Mouse (Mus musculus) heart, embryonic 14.5 days (tissue): ENCODE measurements around the gene Spata31d1b. TPM values are rescaled to one million over a fixed set of nuclear protein-coding genes. Genes with fewer than 3 reads are reported as not detected.
A peak's percentile ranks its signal among the peaks of the same experiment; 100 is the strongest.

ENCODE experiments used
- ATAC-seq: fragments of 200-750 bp; cut with Nextera tagmentation; 2 replicates; pipeline ENCODE4 v1.8.0; 2017; ENCODE audit warnings: low read depth, moderate TSS enrichment; ENCODE audit not compliant: insufficient number of reproducible peaks, insufficient read depth, low FRiP score
- H3K27ac ChIP-seq, 2 experiments: fragments of 200-500 bp in 1 of 2; fragments of 300-500 bp in 1 of 2; sonication (generic) in 1 of 2; replicated peaks in 1 of 2; 2 replicates each; pipeline ENCODE4 v1.5.1; 2012 to 2014; ENCODE audit warnings: low read depth in 2 of 2, low read length in 2 of 2, control low read depth in 1 of 2, mild to moderate bottlenecking in 1 of 2, mixed read lengths in 1 of 2; ENCODE audit not compliant: control insufficient read depth in 1 of 2, insufficient read depth in 1 of 2
- H3K27me3 ChIP-seq: fragments of 300-500 bp; sonication (generic); 2 replicates; pipeline ENCODE4 v1.6.1; 2014; ENCODE audit warnings: mild to moderate bottlenecking, low read length, control low read depth; ENCODE audit not compliant: control insufficient read depth, insufficient read depth
- H3K36me3 ChIP-seq: fragments of 300-500 bp; sonication (generic); 2 replicates; pipeline ENCODE4 v1.6.1; 2014; ENCODE audit warnings: mild to moderate bottlenecking, control low read depth, low read length, mixed read lengths; ENCODE audit not compliant: control insufficient read depth, insufficient read depth
- H3K4me1 ChIP-seq, 2 experiments: fragments of 200-500 bp in 1 of 2; fragments of 300-500 bp in 1 of 2; sonication (generic) in 1 of 2; 2 replicates each; pipeline ENCODE4 v1.6.1; 2012 to 2014; ENCODE audit warnings: low read length in 2 of 2, control low read depth in 1 of 2, mixed read lengths in 1 of 2; ENCODE audit not compliant: control insufficient read depth in 2 of 2, insufficient read depth in 2 of 2
- H3K4me2 ChIP-seq: fragments of 300-500 bp; sonication (generic); 2 replicates; pipeline ENCODE4 v1.6.1; 2014; ENCODE audit warnings: mild to moderate bottlenecking, low read length
- H3K4me3 ChIP-seq, 2 experiments: fragments of 200-500 bp in 1 of 2; fragments of 300-500 bp in 1 of 2; sonication (generic) in 1 of 2; 2 replicates each; pipeline ENCODE4 v1.5.1; 2012 to 2014; ENCODE audit warnings: low read length in 2 of 2, mild to moderate bottlenecking in 2 of 2, control low read depth in 1 of 2, low read depth in 1 of 2, moderate library complexity in 1 of 2; ENCODE audit not compliant: control insufficient read depth in 1 of 2, insufficient read depth in 1 of 2
- H3K9ac ChIP-seq: fragments of 300-500 bp; sonication (generic); 2 replicates; pipeline ENCODE4 v1.6.1; 2014; ENCODE audit warnings: mild to moderate bottlenecking, low read length
- H3K9me3 ChIP-seq: fragments of 300-500 bp; sonication (generic); 2 replicates; pipeline ENCODE4 v1.6.1; 2016; ENCODE audit warnings: low read length, control low read depth; ENCODE audit not compliant: control insufficient read depth
- WGBS: fragments of 180-500 bp; shearing (Covaris S2); extraction: QIAGEN DNeasy Blood & Tissue Kit; methylation state at CpG from one replicate; pipeline ENCODE4 v1.1.7; 2014; 5-methylcytosine and 5-hydroxymethylcytosine counted together
- polyA plus RNA-seq: library from polyadenylated mRNA; unstranded; fragments of >200 nt; fragmentation: Nextera tagmentation; extraction: Ambion mirVana; gene quantifications from 2 replicates; pipeline ENCODE4 v1.2.1, GENCODE M21; 2014

Gene Spata31d1b
- polyA plus RNA-seq, 1 experiment from 2014 or later = not detected

DNA sequence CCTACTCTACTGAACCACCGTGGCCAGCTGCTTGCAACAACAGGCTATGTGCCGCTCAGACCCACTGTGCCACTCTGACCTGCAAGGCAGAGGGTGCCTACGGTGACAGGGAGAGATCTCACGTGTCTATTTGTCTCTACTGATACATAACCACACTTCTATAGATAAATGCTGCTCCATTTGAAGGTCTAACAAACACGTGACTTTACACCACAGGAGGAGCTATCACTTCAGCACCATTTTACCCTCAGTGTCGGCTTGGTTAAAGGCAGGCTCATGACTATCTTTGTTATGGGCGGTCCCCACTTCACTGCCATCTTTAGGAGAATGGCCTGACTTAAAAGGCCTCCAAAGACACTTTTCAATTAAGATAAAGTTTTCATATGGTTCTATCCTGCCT is 29.5 kb upstream of the Spata31d1b start:
- Histone ChIP-seq H3K9me3 (no peaks in the 10 kb centered on the region), H3K27ac (no peak overlapping the region), H3K27me3 (no peaks in the 10 kb centered on the region), H3K4me1 (peaks cover 4% of the 10 kb centered on the region in 2 experiments; a peak in 1 of 4 replicates), H3K36me3 (no peaks in the 10 kb centered on the region), H3K9ac (no peak overlapping the region), H3K4me3 (no peak overlapping the region), H3K4me2 (no peak overlapping the region)
- no peak for ATAC-seq
- 13% methylated on average over 7 of the region's 7 CpGs for WGBS

GRCm38 (mm10) chr13:59685236-59685635 is 26.8 kb upstream of the Spata31d1b start:
- no peak overlapping the region for H3K9ac ChIP-seq
- no peaks in the 10 kb centered on the region for H3K36me3 ChIP-seq
- H3K4me2 ChIP-seq = no peak overlapping the region
- peaks cover 6 to 19% of the 10 kb centered on the region in 2 experiments; a peak in 3 of 4 replicates for H3K4me1 ChIP-seq
- WGBS = 82% methylated on average over 3 of the region's 3 CpGs
- no peaks in the 10 kb centered on the region for H3K9me3 ChIP-seq
- no peaks in the 10 kb centered on the region for H3K27me3 ChIP-seq
- no peak for ATAC-seq
- H3K27ac ChIP-seq = no peak overlapping the region
- no peak overlapping the region for H3K4me3 ChIP-seq

- 13% methylated on average over 13 of the region's 13 CpGs for WGBS
- peak overlapping the region; percentile 14 to 24 for H3K4me3 ChIP-seq
- H3K27me3 ChIP-seq = no peaks in the 10 kb centered on the region
- peak overlapping the region; percentile 52 to 72 for H3K27ac ChIP-seq
- H3K4me1 ChIP-seq = peaks cover 2 to 15% of the 10 kb centered on the region in 2 experiments; a peak in 3 of 4 replicates
- H3K4me2 ChIP-seq = peak overlapping the region; percentile 51
- H3K9ac ChIP-seq = peak overlapping the region; percentile 4; the same call in 1 of the 2 replicates
- H3K9me3 ChIP-seq = no peaks in the 10 kb centered on the region
- no peaks in the 10 kb centered on the region for H3K36me3 ChIP-seq
- ATAC-seq = no peak
These were observed 23.7 kb upstream of the Spata31d1b start for GRCm38 (mm10) chr13:59688338-59688770.

DNA sequence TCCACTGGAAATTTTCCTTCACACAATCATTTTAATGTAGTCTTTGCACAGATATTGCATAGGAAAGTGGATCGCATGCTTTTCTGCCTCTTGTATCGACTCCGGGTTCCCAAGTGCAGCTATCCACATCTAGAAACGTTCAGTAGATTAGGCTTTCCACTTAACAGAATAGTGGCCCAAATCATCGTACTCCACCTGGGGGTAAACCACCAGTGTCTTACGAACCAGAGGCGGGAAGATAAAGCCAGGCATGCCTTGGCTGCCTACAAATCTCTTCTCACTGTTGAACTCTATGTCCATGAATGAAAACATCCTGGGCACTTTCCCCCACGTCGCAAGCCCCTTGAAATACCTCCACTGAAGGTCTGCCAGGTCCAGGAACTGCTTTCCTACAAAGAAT is 22.8 kb upstream of the Spata31d1b start:
- H3K36me3 ChIP-seq = no peaks in the 10 kb centered on the region
- H3K4me3 ChIP-seq = no peak overlapping the region
- H3K4me2 ChIP-seq = no peak overlapping the region
- no peaks in the 10 kb centered on the region for H3K27me3 ChIP-seq
- no peak for ATAC-seq
- no peak overlapping the region for H3K27ac ChIP-seq
- no peak overlapping the region for H3K9ac ChIP-seq
- H3K4me1 ChIP-seq = peaks cover 2 to 15% of the 10 kb centered on the region in 2 experiments; a peak in 3 of 4 replicates
- no peaks in the 10 kb centered on the region for H3K9me3 ChIP-seq
- WGBS = 60% methylated on average over 9 of the region's 9 CpGs

DNA sequence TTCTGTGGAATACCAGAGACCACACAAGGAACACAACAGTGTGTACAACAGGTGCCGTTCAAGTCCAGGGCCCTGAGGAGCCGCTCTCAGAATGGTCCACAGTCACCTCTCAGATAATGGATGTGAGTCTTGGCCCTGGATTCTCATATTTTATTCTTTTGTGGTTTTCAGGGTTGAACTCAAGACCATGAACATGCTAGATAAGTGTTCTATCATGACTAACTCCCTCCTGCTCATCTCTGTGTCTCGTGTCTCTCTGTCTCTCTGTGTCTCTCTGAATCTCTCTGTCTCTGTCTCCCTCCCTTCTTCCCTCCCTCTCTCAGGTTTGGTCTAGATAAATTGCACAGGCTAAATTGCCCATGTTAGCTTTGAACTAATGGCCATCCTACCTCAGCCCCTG is 22.2 kb upstream of the Spata31d1b start:
- Histone ChIP-seq H3K9ac (no peak overlapping the region), H3K36me3 (no peaks in the 10 kb centered on the region), H3K27ac (no peak overlapping the region), H3K27me3 (no peaks in the 10 kb centered on the region), H3K9me3 (no peaks in the 10 kb centered on the region), H3K4me3 (no peak overlapping the region), H3K4me1 (peaks cover 2 to 15% of the 10 kb centered on the region in 2 experiments; a peak in 3 of 4 replicates), H3K4me2 (no peak overlapping the region)
- no peak for ATAC-seq
- 90% methylated on average over 3 of the region's 3 CpGs for WGBS

- peaks cover 2 to 15% of the 10 kb centered on the region in 2 experiments; a peak in 3 of 4 replicates for H3K4me1 ChIP-seq
- ATAC-seq = no peak
- H3K9me3 ChIP-seq = no peaks in the 10 kb centered on the region
- no peak overlapping the region for H3K4me3 ChIP-seq
- no peak overlapping the region for H3K27ac ChIP-seq
- WGBS = 81% methylated on average over 7 of the region's 7 CpGs
- no peaks in the 10 kb centered on the region for H3K36me3 ChIP-seq
- no peaks in the 10 kb centered on the region for H3K27me3 ChIP-seq
- no peak overlapping the region for H3K9ac ChIP-seq
- H3K4me2 ChIP-seq = no peak overlapping the region
These were observed 21.5 kb upstream of the Spata31d1b start for GRCm38 (mm10) chr13:59690576-59690975.

- 86% methylated on average over 10 of the region's 10 CpGs for WGBS
- Histone ChIP-seq H3K4me2 (no peak overlapping the region), H3K4me1 (peaks cover 2 to 15% of the 10 kb centered on the region in 2 experiments; a peak in 3 of 4 replicates), H3K36me3 (no peaks in the 10 kb centered on the region), H3K4me3 (no peak overlapping the region), H3K27ac (no peak overlapping the region), H3K27me3 (no peaks in the 10 kb centered on the region), H3K9ac (no peak overlapping the region), H3K9me3 (no peaks in the 10 kb centered on the region)
- ATAC-seq = no peak
These were observed 20.6 kb upstream of the Spata31d1b start for GRCm38 (mm10) chr13:59691478-59691877.

GRCm38 (mm10) chr13:59694008-59694407 is 18.1 kb upstream of the Spata31d1b start, which contains the start of gene 4921517D22Rik:
Gene 4921517D22Rik (minus strand): TSS chr13:59694108.
- 75% methylated on average over 3 of the region's 3 CpGs for WGBS
- no peak for ATAC-seq
- no peak within 1 kb of the TSS for H3K4me2 ChIP-seq
- no peaks in the 10 kb centered on the region for H3K27me3 ChIP-seq
- H3K36me3 ChIP-seq = no peaks in the 10 kb centered on the region
- no peak within 1 kb of the TSS for H3K4me3 ChIP-seq
- H3K4me1 ChIP-seq = peaks cover 2 to 6% of the 10 kb centered on the region in 2 experiments; a peak in 2 of 4 replicates
- H3K27ac ChIP-seq = no peak within 1 kb of the TSS
- no peaks in the 10 kb centered on the region for H3K9me3 ChIP-seq
- no peak within 1 kb of the TSS for H3K9ac ChIP-seq
